Mouse (Mus musculus): Measurements from ENCODE around the gene Ncam2.
"Not testable (repeated sequence)": the region's sequence is repeated elsewhere in the genome, so short reads cannot be mapped to it uniquely, and the experiment has no call there.

Gene Ncam2

DNA sequence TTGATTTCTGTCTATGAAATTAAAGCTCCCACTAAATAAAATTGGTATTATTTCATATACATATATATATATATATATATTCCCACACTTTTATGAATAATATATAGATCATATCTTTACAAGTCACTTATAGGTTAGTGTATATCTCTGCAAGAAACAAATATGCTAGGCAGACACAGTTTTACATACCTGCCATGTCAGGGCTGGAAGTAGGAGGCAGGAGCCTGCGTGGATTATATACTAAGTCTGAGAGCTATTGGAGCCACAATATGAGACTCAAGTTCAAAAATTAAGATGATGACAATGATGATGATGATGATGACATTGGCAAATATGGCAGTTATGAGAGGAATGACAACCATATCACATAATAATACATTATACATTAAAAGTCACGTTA, 85.4 kb downstream of the Ncam2 start:
- DNase-seq (ENCODE audit: low spot score in 2 of 2) = no peak

DNA sequence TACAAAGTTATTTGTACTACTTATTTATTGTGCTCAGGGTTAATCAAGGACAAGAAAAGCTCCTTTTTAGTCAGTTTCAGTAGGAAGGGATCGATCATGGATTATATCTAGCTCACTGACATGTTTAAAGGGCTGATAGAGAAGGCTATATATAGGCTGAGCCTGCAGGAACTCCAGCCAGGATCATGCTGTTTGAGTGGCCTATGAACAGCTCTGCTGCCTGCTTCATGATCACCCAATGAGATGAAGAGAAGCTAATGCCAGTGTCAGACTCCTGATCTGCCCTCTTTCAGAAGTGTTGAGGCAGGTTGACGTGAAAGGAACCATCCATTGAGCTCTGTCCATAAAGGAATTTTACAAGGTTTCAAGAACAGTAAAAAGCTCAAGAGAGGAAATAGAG, 103.3 kb downstream of the Ncam2 start:
- DNase-seq (ENCODE audit: low spot score in 2 of 2) = no peak

DNA sequence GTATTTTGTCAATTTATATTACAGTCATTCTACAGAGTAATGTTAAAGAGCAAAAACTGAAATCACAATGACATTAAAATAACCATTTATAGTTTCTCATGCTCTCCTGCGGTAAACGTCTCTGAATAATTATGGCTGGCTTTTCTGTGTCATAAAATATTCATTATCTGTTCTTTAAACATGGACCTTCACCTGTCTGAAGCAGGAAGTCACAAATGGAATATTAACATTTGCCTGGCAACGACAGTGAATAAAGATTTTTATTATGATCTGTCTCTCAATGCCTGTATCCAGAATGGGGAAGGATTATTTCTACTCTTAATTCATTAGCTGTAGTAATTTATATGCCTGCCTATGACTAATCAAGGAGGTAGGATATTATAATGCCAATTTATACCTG, 108.7 kb downstream of the Ncam2 start:
- no peak for DNase-seq (ENCODE audit: low spot score in 2 of 2)

DNA sequence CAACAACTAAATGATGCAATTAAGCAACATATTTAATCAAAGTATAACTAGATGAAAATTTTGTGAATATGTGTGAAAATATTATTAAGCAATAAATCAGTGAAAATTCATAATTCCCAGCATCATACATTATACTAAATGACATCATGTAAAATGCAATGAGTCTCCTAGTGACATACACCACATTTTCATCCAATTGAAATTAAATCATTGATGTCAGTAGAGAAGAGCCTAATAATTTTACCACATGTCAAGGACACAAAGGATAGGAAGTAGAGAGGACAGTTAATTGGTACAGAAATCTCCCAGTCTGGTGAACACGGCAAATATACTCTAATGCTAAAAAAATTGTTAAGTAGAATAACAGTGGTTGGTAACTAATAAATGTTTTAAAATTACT, 118.5 kb downstream of the Ncam2 start:
- no peak for DNase-seq (ENCODE audit: low spot score in 2 of 2)

DNA sequence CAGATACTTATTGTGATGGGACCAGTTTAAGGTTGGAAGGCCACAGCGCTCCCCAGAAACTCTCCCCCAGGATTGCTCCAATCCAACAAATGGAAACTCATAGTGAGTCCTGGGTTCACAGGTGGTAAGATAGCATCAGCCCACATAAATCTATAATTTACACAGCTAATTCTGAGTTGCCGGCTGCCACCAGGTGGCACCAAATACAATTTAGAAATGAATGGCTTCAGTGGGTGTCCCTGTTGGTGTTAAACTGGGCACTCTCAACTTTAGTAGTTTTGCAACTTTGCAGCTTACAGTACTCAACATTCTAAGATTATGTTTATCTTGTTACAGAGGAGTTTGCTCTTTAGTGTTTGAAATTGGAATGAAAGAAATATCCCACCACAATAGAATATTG, 130.0 kb downstream of the Ncam2 start:
- DNase-seq (ENCODE audit: low spot score in 2 of 2) = peak; percentile 8 to 55

DNA sequence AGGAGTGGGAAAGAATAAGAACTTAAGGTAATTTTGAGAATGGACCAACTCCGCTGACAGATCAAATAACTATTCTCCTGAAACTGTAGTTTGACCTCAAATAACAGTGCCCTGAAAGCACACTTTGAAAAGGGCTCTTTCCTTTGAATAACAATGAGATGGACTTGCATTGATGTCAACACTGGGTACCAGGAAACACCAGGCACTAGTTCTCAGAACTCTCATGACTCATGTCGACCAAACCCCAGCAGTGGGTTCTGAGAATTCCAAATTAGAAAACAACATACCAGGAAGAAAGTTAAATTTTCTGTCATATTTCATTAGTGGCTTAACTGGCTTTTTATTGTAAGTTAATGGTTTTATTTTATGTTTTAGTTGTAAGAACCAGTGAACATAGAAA, 165.4 kb downstream of the Ncam2 start:
- peak in 1 of 2 experiments; percentile 7 for DNase-seq (ENCODE audit: low spot score in 2 of 2)

DNA sequence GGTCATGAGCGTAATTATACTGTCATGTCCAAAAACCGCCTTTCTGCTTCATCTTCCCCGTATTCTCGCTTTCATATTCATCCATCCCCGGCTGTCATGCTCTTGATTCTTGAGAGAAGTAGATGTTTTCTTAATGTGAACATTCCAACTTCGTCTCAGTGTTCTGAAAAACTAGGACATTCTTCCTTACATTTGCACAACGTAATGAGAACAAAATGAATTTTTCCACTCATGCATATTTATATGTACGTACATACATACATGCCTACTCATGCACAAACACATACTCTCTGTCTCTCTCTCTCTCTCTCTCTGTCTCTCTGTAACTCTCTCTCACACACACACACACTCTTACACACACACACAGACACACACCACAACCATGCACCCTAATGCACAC, 173.7 kb downstream of the Ncam2 start:
- no peak for DNase-seq (ENCODE audit: low spot score in 2 of 2)

DNA sequence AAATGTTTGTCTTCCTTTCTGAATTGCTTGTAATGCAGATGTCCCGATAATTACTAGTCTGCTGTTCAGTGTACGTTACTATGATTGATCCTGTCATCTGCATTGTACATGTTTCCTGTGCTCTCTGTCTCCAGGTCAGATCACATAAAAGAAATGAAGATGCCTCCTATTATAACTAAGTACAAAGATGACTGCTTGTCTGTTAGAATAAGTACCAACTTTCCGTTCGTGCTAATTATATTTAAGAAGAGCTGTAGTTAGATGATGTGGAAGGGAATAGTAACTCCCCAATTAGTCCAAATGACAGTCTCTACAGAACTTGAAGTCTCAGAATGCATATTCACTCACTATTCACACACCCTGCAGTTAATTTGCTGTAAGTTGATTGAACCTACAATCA, 179.9 kb downstream of the Ncam2 start:
- DNase-seq (ENCODE audit: low spot score in 2 of 2) = no peak

DNA sequence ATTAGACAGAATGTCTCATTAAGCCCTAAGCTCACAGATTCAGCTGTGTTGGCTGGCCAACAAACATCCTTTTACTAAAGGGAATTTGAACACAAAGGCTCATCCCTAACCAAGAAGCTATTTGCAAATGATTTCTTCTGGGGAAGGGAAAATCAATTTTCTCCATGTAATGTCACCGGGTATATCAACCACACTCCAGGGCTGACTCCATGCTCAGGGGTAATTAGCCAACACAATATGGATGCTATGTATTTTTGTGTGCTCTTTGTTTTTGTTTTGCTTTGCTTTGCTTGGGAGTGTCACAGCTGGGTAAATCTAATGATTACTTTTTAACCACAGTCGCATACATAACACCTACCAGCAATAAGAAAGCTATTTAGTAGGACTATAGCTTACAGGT, 188.1 kb downstream of the Ncam2 start:
- no peak for DNase-seq (ENCODE audit: low spot score in 2 of 2)

DNA sequence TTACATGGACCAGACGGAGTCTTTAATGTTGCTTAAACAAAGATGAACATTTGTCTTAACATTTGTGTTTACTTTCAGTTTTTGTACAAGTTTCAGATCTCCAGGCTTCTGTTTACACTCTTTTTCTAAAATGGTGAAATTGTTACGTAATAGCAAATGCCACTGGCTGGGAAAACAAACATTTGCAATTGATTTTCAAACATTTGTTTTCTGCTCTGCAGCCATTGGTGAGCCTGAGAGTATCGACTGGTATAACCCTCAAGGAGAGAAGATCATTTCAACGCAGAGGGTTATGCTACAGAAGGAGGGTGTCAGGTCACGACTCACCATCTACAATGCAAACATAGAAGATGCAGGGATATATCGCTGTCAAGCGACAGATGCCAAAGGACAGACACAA, 234.1 kb downstream of the Ncam2 start:
- DNase-seq (ENCODE audit: low spot score in 2 of 2) = no peak

DNA sequence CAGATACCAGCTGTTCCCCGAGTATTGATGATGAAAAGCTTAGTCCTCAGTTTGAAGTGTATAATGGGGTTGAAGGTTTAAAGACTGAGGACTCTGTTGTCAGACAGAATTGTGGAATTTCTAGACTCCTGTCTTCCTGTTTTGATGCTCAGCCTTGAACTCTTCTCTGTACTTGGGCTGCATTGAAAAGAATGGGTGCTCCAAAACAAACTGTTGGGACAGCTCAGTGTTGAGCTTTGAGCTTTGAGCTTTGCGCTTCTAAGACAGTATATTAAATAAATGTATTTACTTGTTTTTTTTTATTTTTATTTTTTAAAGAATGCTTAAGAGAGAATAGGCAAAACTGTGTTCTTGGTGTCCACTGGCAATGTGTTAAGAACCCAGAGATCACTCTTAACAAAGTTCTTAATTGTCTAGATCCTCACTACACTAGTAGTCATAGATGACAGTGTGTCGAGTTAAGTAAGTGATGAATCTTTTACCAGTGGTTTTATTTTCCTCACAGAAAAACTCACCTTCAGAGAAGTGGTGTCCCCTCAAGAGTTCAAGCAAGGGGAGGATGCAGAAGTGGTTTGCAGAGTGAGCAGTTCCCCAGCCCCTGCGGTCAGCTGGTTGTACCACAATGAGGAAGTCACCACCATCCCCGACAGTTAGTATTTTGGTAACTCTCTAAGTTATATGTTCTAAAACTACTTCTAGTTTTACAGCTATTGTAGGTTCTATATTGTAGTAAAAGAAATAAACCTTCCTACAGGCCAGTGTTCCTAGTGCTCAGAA, 236.8 kb downstream of the Ncam2 start:
- no peak for DNase-seq (ENCODE audit: low spot score in 2 of 2)

DNA sequence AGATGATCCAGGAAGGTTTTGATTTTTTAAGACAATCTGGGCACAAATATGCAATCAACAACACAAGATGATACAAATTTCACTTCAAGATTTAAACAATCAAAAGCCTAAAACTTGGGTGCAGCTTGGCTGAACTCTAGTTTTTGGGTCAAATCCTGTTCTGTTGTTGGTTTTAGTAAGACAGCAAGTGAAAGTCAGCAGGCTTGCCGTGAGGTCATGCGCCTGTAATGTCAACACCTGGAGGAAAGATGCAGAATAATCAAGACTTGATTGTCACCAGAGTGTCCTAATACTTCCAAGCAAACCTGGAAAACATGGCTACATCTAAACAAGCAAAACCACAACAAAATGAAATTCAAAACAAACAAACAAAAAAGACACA, 237.4 kb downstream of the Ncam2 start:
- no peak for DNase-seq (ENCODE audit: low spot score in 2 of 2)

DNA sequence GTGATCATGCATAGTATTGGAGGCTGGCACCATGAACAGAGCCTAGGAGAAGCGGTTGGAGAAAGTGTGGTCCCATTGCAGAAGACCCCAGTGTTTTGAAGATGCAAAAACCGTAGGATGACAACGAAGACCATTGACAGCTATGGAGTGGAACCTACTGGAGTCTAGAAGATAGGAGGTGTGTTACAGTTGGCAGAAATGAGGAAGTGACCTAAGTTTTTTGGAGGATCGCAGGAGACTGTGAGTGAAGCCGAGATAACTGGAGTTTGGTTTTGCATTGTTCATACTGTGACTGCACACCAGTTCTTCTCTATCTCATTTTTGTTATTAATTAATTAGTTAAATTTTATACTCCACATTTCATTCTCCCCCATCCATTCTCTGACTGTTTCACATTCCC, 250.4 kb downstream of the Ncam2 start:
- no peak for DNase-seq (ENCODE audit: low spot score in 2 of 2)

DNA sequence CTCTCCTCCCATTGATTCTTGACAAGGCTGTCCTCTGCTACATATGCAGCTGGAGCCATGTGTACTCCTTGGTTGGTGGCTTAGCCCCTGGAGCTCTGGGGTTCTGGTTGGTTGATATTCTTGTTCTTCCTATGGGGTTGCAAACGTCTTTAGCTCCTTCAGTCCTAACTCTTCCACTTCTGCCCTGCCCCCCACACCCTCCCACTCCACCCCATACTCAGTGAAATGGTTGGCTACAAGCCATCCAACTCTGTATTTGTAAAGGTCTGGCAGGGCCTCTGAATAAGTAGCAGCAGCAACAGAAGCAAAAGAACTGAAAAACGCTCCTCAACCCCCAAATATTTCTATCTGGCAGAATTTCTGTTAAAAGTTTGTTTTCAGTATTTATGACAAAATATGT, 252.5 kb downstream of the Ncam2 start:
- no peak for DNase-seq (ENCODE audit: low spot score in 2 of 2)

DNA sequence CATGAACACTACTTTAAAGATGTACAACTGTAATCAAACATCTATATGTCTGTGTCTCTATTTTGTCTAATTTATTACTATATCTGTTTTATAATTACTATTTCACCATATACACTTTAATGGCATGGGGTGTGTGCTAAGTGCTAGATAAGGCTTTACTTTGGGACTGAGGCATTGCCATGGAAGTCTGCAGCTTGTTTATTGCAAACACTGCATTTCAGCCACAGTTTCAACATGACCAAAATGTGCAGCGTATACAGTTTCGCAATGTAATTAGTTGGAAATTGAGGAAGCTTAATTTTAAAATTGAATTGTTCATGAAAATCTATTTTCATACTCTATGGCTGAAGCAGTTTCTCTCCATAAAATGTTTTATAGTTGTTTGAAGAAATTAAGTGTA, 254.0 kb downstream of the Ncam2 start:
- DNase-seq (ENCODE audit: low spot score in 2 of 2) = no peak

DNA sequence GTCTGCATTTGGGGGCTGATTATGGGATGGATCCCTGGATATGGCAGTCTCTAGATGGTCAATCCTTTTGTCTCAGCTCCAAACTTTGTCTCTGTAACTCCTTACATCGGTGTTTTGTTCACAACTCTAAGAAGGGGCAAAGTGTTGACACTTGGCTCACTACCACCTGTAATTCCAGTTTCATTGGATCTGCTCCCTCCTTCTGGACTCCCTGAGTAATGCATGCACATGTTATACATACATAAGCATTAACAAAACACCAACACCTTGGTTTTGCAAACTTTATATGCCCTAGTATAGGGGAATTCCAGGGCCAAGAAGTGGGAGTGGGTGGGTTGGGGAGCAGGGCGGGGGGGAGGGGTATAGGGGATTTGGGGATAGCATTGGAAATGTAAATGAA, 262.2 kb downstream of the Ncam2 start:
- DNase-seq (ENCODE audit: low spot score in 2 of 2) = not testable (repeated sequence)

DNA sequence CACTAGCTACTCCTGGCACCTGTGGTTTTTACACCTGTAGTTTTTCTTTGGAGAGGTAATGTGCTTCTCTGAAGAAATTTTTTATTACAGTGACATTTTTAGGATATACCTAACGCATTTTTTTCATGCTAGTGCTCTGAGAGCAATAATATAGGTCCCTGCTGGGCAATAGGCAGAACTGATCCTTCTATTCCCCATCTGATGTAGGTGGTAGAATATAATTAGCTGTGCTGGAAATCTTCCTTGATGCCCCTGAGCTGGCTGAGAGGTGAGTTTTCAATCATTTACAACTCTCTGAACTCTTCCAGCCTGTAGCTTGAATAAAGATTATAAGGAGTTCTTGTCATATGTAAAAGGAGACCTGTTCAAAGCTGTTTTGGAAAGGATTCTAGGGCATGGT, 272.4 kb downstream of the Ncam2 start:
- DNase-seq (ENCODE audit: low spot score in 2 of 2) = no peak

DNA sequence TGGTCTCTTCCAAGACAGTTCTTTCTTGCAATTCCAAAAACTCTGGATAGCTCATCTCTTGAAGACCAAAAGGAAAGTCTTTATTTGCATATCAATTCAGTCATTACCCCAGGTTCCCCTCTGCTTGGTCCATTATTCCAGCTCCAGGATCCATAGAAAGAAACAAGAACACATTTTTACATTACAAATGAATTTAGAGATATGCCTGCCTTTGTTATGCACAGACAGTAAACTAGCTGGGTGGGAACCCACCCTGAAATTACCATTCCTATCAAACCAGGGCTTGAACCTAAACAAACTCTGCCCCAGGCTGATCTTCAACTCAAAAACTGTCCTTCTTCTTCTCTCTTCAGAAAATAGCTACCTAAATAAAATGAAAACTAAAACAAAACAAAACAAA, 280.6 kb downstream of the Ncam2 start:
- no peak for DNase-seq (ENCODE audit: low spot score in 2 of 2)

DNA sequence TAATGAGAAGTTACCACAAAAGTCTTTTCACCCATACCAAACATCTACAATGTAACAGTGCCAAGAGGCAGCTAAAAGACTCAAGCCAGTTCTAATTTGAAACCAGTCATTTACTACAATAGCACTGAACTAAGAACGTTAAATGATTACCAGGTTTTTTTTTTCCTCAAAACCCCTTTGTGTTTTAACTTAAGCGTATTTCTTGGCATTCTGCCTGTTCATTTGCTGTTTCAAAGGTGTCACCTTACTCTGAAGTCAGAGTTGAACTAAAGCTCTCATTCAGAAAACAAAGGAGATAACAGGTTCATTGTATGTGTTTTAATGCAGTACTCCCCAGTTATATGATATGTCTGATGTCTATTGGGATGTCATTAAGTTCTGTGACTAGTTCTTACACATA, 295.6 kb downstream of the Ncam2 start:
- DNase-seq (ENCODE audit: low spot score in 2 of 2) = no peak

DNA sequence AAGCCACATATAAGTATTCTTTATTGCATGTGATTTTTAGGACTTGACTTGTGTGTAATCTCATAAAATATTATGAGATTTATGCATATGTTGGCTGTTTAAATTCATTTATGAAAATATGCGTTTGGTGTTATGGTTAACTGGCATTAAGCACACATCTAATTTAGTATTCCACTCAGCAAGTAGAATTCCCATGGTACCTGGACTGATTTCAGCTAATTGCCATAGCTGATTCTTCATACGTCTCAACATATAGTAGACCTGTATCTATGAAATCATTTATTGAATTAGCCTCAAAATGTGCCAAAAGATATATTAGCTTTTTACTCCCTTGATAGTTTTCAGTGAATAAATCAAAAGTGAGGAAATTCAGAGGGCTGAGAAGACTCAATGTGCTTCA, 302.1 kb downstream of the Ncam2 start:
- DNase-seq (ENCODE audit: low spot score in 2 of 2) = no peak

DNA sequence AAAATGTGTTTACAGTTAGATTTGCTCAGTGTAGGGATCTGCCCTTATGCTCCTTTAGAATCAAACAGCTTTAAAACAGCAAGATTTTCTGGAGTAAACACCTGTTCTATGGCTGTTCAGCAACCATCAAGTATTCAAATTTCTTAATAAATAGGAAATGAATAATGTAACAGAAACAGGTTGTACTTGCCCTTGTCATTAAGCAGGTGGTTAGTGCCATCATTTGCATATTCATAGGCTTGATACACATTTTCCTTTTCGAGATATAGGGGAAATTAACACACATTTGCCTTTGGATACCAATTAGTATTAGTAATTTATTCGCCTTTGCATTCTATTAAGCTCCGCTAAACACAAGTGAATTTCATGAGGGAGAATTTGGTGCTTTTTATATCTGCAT, 335.7 kb downstream of the Ncam2 start:
- DNase-seq (ENCODE audit: low spot score in 2 of 2) = no peak

DNA sequence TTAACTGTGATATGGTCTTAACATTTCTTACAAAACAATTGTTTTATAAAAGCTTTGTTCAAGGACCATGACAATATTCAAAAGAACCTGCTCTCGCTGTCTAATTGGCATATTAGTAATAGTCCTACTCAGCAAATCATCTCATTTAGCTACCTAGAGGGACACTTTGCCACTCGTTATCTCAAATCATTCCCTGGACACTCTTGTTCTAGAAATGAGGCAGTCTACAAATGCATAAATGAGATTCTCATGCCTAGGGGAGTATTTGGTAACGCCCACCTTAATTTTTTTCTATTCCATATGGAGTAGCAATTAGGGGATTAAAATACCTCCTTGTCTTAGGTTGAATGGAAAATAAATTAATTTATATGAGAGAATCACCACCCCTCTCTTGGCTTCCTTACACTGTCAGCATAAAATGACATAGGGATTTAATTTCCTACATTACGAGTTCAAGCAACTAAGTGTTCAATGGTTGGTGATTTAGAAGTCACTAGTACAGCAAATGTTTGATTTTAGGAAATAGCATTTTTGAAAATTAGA, 387.1 kb downstream of the Ncam2 start:
- DNase-seq (ENCODE audit: low spot score in 2 of 2) = no peak

DNA sequence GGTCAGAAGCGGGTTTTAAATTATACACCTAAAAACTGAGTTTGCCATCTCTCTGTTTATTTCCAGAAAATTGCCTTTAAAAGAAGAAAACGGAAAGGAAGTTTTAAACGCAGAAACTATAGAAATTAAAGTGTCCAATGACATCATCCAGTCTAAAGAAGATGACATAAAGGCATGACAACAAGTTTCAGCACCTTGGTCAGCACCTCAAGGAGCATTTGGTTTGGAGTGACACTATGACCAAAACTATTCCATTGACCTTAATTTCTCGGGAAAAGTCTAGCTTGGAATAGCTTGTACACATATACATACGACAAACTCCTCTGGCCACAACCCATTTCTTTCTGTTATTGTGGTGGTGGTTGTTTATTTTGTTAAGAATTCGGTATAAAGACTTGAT, 422.8 kb downstream of the Ncam2 start:
- no peak for DNase-seq (ENCODE audit: low spot score in 2 of 2)

DNA sequence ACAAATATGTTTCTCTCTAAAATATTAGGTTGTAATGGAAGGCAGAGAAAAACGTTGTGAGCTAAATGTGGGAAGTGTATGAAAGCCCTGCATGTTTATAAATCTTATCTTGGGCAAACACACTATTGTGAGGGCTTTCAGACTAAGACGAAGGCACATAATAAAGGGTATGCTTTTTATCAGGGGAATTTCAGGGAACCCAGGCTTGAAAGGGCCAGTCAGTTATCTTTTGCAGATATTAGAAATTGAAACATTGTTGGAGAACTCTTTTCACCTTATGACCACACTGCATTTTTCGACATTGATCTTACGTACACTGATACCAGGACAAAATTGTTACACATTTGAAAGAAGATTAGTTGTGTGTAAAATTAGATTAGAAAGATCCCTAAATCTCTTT, 423.3 kb downstream of the Ncam2 start:
- DNase-seq (ENCODE audit: low spot score in 2 of 2) = no peak

All from left cerebral cortex, adult 9 months (tissue).